Mouse (Mus musculus): ENCODE measurements around the gene Ankrd24. TPM values are rescaled to one million over a fixed set of nuclear protein-coding genes. Genes with fewer than 3 reads are reported as not detected.

Gene Ankrd24
- polyA plus RNA-seq, 2 experiments, result 1.5 to 5.6 TPM

DNA sequence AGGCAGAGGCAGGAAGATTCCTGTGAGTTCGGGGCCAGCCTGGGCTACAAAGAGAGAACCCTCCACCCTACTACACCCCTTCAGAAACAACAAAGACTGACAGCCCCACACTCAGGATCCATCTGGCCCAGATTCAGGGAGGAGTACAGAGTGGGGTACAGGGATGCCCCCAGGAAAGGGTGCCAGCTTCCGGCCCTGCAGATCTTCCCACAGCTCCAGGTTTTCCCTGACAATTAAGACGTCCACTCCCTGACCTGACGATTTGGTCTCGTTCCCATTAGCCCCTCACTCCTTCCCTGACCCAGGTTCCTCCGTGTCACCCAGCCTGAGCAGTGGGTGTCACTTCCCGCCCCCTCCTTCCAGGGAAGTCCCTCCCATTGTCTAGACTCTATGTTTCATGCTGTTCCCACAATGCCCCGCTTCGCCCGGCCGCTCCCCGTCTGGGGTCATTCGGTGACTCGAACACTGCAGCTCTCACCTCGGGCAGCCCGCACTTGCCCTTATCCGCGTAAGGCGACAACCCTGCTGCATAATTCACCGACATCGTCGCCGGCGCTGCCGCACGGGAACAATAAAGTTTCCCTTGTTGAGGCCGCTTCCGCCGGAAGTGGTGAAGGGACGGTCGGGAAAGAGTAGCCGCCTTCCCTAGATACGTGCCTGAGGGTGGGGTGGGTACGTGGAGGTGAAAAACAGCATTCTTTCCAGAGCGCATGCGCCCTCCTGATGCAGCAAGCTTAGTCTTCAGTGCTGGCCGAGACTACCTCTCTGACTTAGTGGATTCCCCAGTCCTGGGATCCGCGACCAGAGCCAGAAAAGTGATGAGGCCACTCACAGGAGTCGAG, 1.1 kb upstream of the Ankrd24 start, which contains the start of gene Sirt6:
Gene Sirt6 (minus strand): TSS at position 804 of the 842 bp plus-strand sequence.
- 3% methylated on average over 40 of the region's 40 CpGs for WGBS (ENCODE audit: insufficient replicate concordance)
- peak; percentile 89 to 90 (median 89) for DNase-seq (ENCODE audit: low read depth in 3 of 3, low spot score in 3 of 3)
- H3K9me3 ChIP-seq (ENCODE audit: control insufficient read depth, low read length), result no peaks in the 10 kb centered on the region

DNA sequence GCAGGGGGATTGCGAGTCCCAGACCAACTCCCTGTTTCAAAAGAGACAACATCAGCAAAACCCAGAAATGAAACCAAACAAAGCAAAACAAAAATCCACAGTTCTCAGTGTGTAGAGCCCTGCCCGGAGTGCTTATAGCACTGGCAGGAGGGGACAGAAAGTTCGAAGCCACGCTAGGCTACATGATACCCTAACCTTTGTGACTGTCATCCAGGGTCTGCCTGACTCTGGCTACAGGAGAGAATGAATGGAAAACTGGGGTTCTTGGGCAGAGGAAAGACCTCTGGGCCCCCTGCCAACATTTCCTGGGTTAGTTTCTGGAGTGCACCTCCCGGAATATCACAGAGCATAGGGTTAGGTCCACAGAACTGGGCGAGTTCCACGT, 512 bp upstream of the Ankrd24 start:
- Histone ChIP-seq H3K27ac (peak overlapping the region; percentile 88), H3K4me2 (ENCODE audit: low read depth) (peak overlapping the region; percentile 93), H3K36me3 (replicated peaks; ENCODE audit: control insufficient read depth, insufficient read depth, low read depth) (no peaks in the 10 kb centered on the region), H3K4me3 (ENCODE audit: insufficient read depth in 1 of 2, low read depth in 2 of 2, low read length in 2 of 2) (peak overlapping the region; percentile 70 to 90), H3K4me1 (replicated peaks; ENCODE audit: control insufficient read depth in 2 of 2, insufficient read depth in 2 of 2, low read length in 1 of 2) (peaks cover 10 to 18% of the 10 kb centered on the region in 2 experiments), H3K9ac (replicated peaks) (peak overlapping the region; percentile 89), H3K27me3 (ENCODE audit: control insufficient read depth, insufficient read depth, low read length) (no peaks in the 10 kb centered on the region), H3K9me3 (ENCODE audit: control insufficient read depth, low read length) (no peaks in the 10 kb centered on the region)
- ATAC-seq (ENCODE audit: insufficient read depth) (peak; percentile 26), DNase-seq (ENCODE audit: low read depth in 3 of 3, low spot score in 3 of 3) (no peak)
- TF ChIP-seq CTCF (IDR thresholded peaks at IDR 0.05; ENCODE audit: low read depth), result no peak
- TF ChIP-seq EP300 (IDR thresholded peaks at IDR 0.05; ENCODE audit: low read depth), result no peak
- 53% methylated on average over 7 of the region's 7 CpGs for WGBS (ENCODE audit: insufficient replicate concordance)

More for the DNA sequence above, 1.1 kb upstream of the Ankrd24 start, which contains the start of gene Sirt6:
- peaks cover 10 to 18% of the 10 kb centered on the region in 2 experiments for H3K4me1 ChIP-seq (replicated peaks; ENCODE audit: control insufficient read depth in 2 of 2, insufficient read depth in 2 of 2, low read length in 1 of 2)
- H3K27me3 ChIP-seq (ENCODE audit: control insufficient read depth, insufficient read depth, low read length), result no peaks in the 10 kb centered on the region
- peak; percentile 92 for ATAC-seq (ENCODE audit: insufficient read depth)
- no peak for TF ChIP-seq CTCF (IDR thresholded peaks at IDR 0.05; ENCODE audit: low read depth)
- TF ChIP-seq EP300 (IDR thresholded peaks at IDR 0.05; ENCODE audit: low read depth), result peak; percentile 69; the same call in 1 of the 2 replicates
- H3K27ac ChIP-seq, result peak within 1 kb of the TSS; percentile 88
- H3K4me2 ChIP-seq (ENCODE audit: low read depth), result peak within 1 kb of the TSS; percentile 93
- no peaks in the 10 kb centered on the region for H3K36me3 ChIP-seq (replicated peaks; ENCODE audit: control insufficient read depth, insufficient read depth, low read depth)
- peak within 1 kb of the TSS; percentile 89 for H3K9ac ChIP-seq (replicated peaks)
- H3K4me3 ChIP-seq (ENCODE audit: insufficient read depth in 1 of 2, low read depth in 2 of 2, low read length in 2 of 2), result peak within 1 kb of the TSS; percentile 70 to 90

DNA sequence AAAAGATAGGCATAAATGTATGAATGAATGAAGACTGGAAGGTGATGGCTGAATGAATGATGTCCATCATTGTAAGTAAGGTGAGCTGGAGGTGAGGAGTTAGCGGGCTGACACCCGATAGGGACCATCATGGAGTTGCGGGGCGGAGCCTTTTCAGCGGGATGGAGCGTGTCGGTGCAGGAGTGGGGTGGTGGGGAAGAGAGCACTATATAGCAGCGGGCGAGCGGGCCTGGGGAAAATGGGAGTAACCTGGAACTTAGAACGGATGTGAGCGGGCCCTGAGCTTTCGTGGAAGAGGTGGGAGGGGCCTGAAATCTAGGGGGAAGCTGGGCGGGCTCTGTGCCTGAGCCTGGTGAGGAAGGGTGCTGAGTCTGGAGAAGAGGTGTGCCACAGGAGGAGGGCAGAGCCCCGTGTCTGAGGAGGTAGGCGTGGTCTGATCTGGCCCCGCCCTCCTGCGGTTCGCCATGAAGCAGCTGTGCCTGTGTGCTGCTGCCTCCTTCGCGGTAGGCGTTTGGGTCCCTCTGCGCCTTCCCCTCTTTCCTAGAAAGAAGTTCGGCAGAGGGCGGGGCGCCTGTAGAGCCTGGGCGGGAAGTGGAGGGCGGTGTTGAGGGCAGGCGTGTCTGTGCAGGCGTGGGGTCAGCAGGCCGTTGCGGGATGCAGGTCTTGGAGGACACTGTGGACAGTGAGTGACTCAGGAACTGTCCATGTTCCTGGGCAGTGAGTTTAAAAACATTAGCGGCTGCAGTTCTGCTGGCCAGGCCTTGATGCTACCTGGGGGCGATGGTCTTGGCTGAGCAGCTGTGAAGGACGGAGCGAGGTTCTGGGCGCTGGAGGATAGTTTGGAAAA, 5.1 kb downstream of the Ankrd24 start:
- 0 out of 2 replicates have a peak overlapping the region, but pooled peaks have one; percentile 6 for H3K27ac ChIP-seq

DNA sequence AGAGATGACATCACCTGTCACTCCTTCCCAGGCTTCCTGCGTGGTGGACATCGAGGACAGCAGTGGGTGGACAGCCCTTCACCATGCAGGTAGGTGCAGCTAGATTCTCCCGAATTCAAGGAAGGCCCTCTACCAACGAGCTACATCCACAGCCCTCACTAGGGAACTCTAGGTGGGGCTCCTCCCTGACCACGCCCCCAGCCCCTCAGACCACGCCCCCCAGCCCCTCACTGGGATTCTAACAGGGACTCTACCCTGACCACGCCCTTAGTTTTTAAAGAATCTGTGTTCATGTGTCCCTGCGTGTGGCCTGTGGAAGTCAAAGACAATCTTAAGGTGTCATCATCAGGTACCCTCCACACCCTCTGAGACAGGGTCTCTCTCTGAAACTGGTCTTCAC, 8.0 kb downstream of the Ankrd24 start:
- no peak for TF ChIP-seq CTCF (IDR thresholded peaks at IDR 0.05; ENCODE audit: low read depth)
- no peak for TF ChIP-seq EP300 (IDR thresholded peaks at IDR 0.05; ENCODE audit: low read depth)
- Histone ChIP-seq H3K9ac (replicated peaks) (no peak overlapping the region), H3K9me3 (ENCODE audit: control insufficient read depth, low read length) (no peaks in the 10 kb centered on the region), H3K4me1 (replicated peaks; ENCODE audit: control insufficient read depth in 2 of 2, insufficient read depth in 2 of 2, low read length in 1 of 2) (peaks cover 6 to 12% of the 10 kb centered on the region in 2 experiments), H3K36me3 (replicated peaks; ENCODE audit: control insufficient read depth, insufficient read depth, low read depth) (no peaks in the 10 kb centered on the region), H3K4me2 (ENCODE audit: low read depth) (no peak overlapping the region), H3K4me3 (ENCODE audit: insufficient read depth in 1 of 2, low read depth in 2 of 2, low read length in 2 of 2) (no peak overlapping the region), H3K27me3 (ENCODE audit: control insufficient read depth, insufficient read depth, low read length) (no peaks in the 10 kb centered on the region; the same call in 1 of the 2 replicates), H3K27ac (no peak overlapping the region)
- WGBS (ENCODE audit: insufficient replicate concordance), result 8% methylated on average over 8 of the region's 8 CpGs
- ATAC-seq (ENCODE audit: insufficient read depth) (no peak), DNase-seq (ENCODE audit: low read depth in 3 of 3, low spot score in 3 of 3) (no peak)

More for the DNA sequence above, 5.1 kb downstream of the Ankrd24 start:
- H3K4me1 ChIP-seq (replicated peaks; ENCODE audit: control insufficient read depth in 2 of 2, insufficient read depth in 2 of 2, low read length in 1 of 2), result peaks cover 6 to 12% of the 10 kb centered on the region in 2 experiments
- H3K9me3 ChIP-seq (ENCODE audit: control insufficient read depth, low read length), result no peaks in the 10 kb centered on the region
- H3K9ac ChIP-seq (replicated peaks), result peak overlapping the region; percentile 58
- H3K4me2 ChIP-seq (ENCODE audit: low read depth), result peak overlapping the region; percentile 85
- 4% methylated on average over 37 of the region's 37 CpGs for WGBS (ENCODE audit: insufficient replicate concordance)
- DNase-seq (ENCODE audit: low read depth in 3 of 3, low spot score in 3 of 3) (peak; percentile 78 to 84 (median 82)), ATAC-seq (ENCODE audit: insufficient read depth) (peak; percentile 96)
- no peaks in the 10 kb centered on the region for H3K36me3 ChIP-seq (replicated peaks; ENCODE audit: control insufficient read depth, insufficient read depth, low read depth)
- TF ChIP-seq CTCF (IDR thresholded peaks at IDR 0.05; ENCODE audit: low read depth) (0 out of 2 replicates have a peak, but pooled peaks have one; percentile 9), EP300 (IDR thresholded peaks at IDR 0.05; ENCODE audit: low read depth) (no peak)
- H3K27me3 ChIP-seq (ENCODE audit: control insufficient read depth, insufficient read depth, low read length), result no peaks in the 10 kb centered on the region; the same call in 1 of the 2 replicates
- peak overlapping the region; percentile 20 to 55 for H3K4me3 ChIP-seq (ENCODE audit: insufficient read depth in 1 of 2, low read depth in 2 of 2, low read length in 2 of 2)

Data from liver, embryonic 14.5 days (tissue).